Mouse (Mus musculus) liver, postnatal 0 days (tissue): ENCODE results near the gene Slc39a13.

Source experiments
- CTCF ChIP-seq: sonication (generic); IDR thresholded peaks from 2 replicates; pipeline ENCODE4 v1.5.1; 2016; ENCODE audit warnings: antibody characterized with exemption, low read depth
- EP300 ChIP-seq: IDR thresholded peaks from 2 replicates; pipeline ENCODE4 v1.6.1; 2016; ENCODE audit warnings: antibody characterized with exemption, low read depth, mild to moderate bottlenecking

- no peak for TF ChIP-seq CTCF
- TF ChIP-seq EP300, result no peak
Measured at GRCm38 (mm10) chr2:91119551-91119950, 49.3 kb upstream of the Slc39a13 start.
